Mouse (Mus musculus): ENCODE results near the gene Rmnd1. TPM values are rescaled to one million over a fixed set of nuclear protein-coding genes. Genes with fewer than 3 reads are reported as not detected.
"Not testable (repeated sequence)": the region's sequence is repeated elsewhere in the genome, so short reads cannot be mapped to it uniquely, and the experiment has no call there.

Rmnd1 gene
- polyA plus RNA-seq, 1 experiment = 53.4 TPM

DNA sequence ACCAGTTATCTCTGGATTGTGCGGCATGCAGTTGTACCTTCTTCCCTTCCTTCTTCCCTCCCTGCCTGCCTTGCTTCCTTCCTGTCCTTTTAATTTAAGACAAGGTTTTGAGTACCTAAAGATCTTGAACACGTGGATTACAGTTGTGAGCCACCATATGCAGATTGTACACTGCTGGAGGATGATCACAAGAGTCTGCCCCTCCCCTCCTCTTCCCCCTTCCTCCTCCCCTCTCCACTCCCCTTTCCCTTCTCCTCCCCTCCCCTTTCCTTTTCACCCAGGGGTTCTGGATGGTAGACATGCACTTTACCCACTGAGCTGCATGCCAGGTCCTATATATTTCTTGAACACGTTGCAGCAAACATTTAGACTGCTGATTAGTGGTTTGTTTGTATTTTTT is 3.2 kb upstream of the Rmnd1 start:
- Histone ChIP-seq H3K27ac (ENCODE audit: insufficient read depth, low read depth, low read length) (no peak overlapping the region), H3K4me1 (ENCODE audit: control insufficient read depth, insufficient read depth, low read length) (peaks cover 4% of the 10 kb centered on the region), H3K4me3 (ENCODE audit: insufficient read depth, low read length) (no peak overlapping the region)
- TF ChIP-seq POLR2A (IDR thresholded peaks at IDR 0.05; ENCODE audit: borderline replicate concordance, low read depth, low read length) (no peak), CTCF (IDR thresholded peaks at IDR 0.05; ENCODE audit: low read depth, low read length) (no peak)

DNA sequence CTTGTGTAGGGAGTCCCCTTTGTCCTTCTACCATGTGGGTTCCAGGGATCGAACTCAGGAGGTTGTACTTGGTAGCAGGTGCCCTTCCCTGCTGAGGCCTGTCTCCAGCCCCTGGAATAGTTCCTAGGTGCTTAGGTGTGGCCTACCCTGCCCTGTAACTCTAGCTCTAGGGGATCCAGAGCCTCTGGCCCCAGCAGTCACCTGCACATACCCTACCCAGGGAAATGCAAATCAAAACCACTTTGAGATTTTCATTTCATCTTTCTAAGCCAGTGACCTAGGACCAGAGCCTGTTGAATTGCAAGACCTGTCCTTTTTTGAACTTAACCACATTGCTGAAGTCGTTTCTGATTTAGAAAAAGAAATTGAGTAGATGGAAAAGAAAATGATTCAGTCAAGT is 1.7 kb upstream of the Rmnd1 start:
- H3K27ac ChIP-seq (ENCODE audit: insufficient read depth, low read depth, low read length) = not testable (repeated sequence)
- Histone ChIP-seq H3K4me1 (ENCODE audit: control insufficient read depth, insufficient read depth, low read length) (peaks cover 16% of the 10 kb centered on the region), H3K4me3 (ENCODE audit: insufficient read depth, low read length) (peak overlapping the region; percentile 69; the same call in 1 of the 2 replicates)

DNA sequence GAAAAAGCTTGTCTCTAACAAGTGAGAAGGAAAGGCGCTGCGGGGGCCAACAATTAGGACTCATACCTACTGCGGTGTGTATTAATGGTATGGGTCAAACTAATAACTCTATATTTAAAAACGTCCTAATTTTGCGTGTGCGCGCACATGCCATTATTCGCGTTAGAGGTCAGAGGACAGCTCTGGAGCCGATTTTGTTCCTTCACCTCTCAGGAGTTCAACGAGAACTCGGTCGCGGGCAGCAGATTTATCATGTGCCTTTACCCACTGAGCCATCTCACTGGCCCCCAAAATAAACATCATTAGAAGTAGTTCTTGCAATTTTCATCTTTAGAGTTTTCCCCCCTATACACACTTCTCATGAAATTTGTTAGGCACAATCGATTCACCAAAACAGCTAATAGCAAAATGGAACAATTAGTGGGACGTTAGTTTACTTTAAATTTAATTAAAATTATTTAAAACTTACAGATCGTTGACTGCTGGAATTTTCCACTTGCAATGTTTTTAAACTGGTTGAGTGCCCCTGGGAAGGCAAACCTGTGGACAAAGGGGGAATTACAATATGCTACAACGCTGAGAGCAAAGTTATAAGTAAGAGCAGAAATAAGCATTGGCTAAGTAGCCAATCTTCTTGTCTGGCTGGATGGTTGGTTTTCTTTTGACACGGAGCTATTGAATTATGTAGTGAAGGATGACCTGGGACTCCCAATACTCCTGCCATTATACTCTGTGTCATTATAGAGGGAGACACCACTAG is 988 bp upstream of the Rmnd1 start:
- H3K4me3 ChIP-seq (ENCODE audit: insufficient read depth, low read length) = peak overlapping the region; percentile 69
- TF ChIP-seq POLR2A (IDR thresholded peaks at IDR 0.05; ENCODE audit: borderline replicate concordance, low read depth, low read length) = no peak
- no peak for TF ChIP-seq CTCF (IDR thresholded peaks at IDR 0.05; ENCODE audit: low read depth, low read length)
- H3K4me1 ChIP-seq (ENCODE audit: control insufficient read depth, insufficient read depth, low read length) = peaks cover 18% of the 10 kb centered on the region
- H3K27ac ChIP-seq (ENCODE audit: insufficient read depth, low read depth, low read length) = peak overlapping the region; percentile 80

DNA sequence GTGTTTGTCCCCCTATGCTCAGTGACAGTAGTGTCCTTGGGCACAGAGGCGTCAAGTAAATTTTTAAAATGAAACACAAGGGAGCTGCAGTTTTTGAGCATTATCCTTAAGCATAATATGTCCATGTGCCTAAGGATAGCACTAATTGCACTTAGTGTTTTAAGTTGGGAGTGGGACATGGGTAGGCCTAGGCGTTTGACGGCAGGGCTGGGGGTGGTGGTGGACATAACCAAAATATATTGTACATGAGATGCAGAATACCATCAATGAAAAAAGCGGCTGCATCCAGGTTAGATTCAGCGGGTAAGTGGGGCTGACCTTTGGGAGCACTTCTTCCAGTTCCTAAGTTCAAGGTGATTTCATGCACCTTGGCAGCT is 454 bp downstream of the Rmnd1 start:
- Histone ChIP-seq H3K4me1 (ENCODE audit: control insufficient read depth, insufficient read depth, low read length) (peaks cover 18% of the 10 kb centered on the region), H3K4me3 (ENCODE audit: insufficient read depth, low read length) (peak overlapping the region; percentile 97), H3K27ac (ENCODE audit: insufficient read depth, low read depth, low read length) (peak overlapping the region; percentile 99)
- no peak for TF ChIP-seq POLR2A (IDR thresholded peaks at IDR 0.05; ENCODE audit: borderline replicate concordance, low read depth, low read length)
- no peak for TF ChIP-seq CTCF (IDR thresholded peaks at IDR 0.05; ENCODE audit: low read depth, low read length)

GRCm38 (mm10) chr10:4430826-4431225 is 1.4 kb downstream of the Rmnd1 start:
- H3K4me1 ChIP-seq (ENCODE audit: control insufficient read depth, insufficient read depth, low read length) = peaks cover 18% of the 10 kb centered on the region
- H3K4me3 ChIP-seq (ENCODE audit: insufficient read depth, low read length) = peak overlapping the region; percentile 97
- peak overlapping the region; percentile 99 for H3K27ac ChIP-seq (ENCODE audit: insufficient read depth, low read depth, low read length)
- TF ChIP-seq POLR2A (IDR thresholded peaks at IDR 0.05; ENCODE audit: borderline replicate concordance, low read depth, low read length) (no peak), CTCF (IDR thresholded peaks at IDR 0.05; ENCODE audit: low read depth, low read length) (no peak)

- Histone ChIP-seq H3K27ac (ENCODE audit: insufficient read depth, low read depth, low read length) (peak overlapping the region; percentile 99), H3K4me3 (ENCODE audit: insufficient read depth, low read length) (peak overlapping the region; percentile 97), H3K4me1 (ENCODE audit: control insufficient read depth, insufficient read depth, low read length) (peaks cover 18% of the 10 kb centered on the region)
- TF ChIP-seq POLR2A (IDR thresholded peaks at IDR 0.05; ENCODE audit: borderline replicate concordance, low read depth, low read length) (no peak), CTCF (IDR thresholded peaks at IDR 0.05; ENCODE audit: low read depth, low read length) (no peak)
These were observed 1.8 kb downstream of the Rmnd1 start for GRCm38 (mm10) chr10:4430399-4430798.

DNA sequence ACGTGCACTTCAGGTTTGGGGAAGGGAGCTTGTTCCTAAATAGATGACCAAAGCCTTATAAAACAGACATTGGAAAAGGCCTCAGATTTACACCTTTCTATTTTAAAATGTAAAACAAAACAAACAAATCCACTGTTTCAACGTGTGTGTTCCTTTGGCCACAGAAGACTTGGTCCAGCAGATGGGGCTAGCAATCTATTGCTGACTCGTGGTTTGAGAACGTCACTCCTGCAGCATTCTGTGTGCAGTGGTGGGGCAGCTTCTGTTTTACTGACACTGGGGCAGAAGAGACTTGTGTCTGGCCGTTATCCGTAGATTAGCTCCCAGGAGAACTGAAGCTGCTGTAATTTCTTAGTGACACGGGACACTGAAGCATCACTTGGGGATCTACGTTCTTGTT is 6.9 kb downstream of the Rmnd1 start:
- Histone ChIP-seq H3K27ac (ENCODE audit: insufficient read depth, low read depth, low read length) (no peak overlapping the region), H3K4me3 (ENCODE audit: insufficient read depth, low read length) (no peak overlapping the region), H3K4me1 (ENCODE audit: control insufficient read depth, insufficient read depth, low read length) (peaks cover 14% of the 10 kb centered on the region)
- TF ChIP-seq CTCF (IDR thresholded peaks at IDR 0.05; ENCODE audit: low read depth, low read length) (no peak), POLR2A (IDR thresholded peaks at IDR 0.05; ENCODE audit: borderline replicate concordance, low read depth, low read length) (no peak)

DNA sequence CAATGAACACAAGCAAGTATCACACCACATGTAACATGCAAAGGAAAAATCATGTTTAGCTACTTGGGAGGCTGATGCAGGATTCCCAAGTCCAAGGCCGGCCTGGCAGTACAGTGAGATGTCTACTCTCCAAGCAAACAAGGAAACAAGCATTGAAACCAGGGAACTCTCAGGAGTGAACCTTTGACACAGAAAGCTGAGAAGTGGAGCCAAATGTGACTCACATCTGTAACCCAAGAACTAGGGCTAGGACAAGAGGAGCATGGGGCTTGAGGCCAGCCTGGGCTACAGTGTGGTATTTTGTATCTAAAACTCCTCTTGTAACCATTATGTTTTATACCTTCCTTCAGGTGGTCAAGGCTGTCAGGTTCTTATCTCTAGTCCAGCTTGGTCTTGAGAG is 25.0 kb downstream of the Rmnd1 start:
- Histone ChIP-seq H3K4me3 (ENCODE audit: insufficient read depth, low read length) (no peak overlapping the region), H3K27ac (ENCODE audit: insufficient read depth, low read depth, low read length) (no peak overlapping the region), H3K4me1 (ENCODE audit: control insufficient read depth, insufficient read depth, low read length) (no peaks in the 10 kb centered on the region)
- no peak for TF ChIP-seq CTCF (IDR thresholded peaks at IDR 0.05; ENCODE audit: low read depth, low read length)
- TF ChIP-seq POLR2A (IDR thresholded peaks at IDR 0.05; ENCODE audit: borderline replicate concordance, low read depth, low read length) = no peak

DNA sequence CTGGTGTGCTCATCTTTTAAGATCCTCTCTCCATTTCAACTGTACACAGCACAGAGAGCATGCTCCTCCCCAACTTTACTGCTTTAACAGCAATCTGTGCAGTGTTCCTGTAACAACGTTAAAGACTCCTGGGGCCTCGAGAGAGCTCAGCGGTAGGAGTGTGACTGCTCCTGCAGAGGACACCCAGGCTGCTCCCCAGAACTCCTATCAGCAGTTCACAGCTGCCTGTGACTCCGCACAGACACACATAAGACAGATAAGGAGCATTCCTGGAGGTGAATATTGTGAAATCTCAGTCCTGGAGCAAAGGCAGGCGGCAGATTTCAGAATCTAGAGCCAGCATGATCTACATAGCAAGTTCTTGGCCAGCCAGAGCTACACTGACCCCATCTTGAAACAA is 26.7 kb downstream of the Rmnd1 start:
- Histone ChIP-seq H3K4me3 (ENCODE audit: insufficient read depth, low read length) (no peak overlapping the region), H3K27ac (ENCODE audit: insufficient read depth, low read depth, low read length) (no peak overlapping the region), H3K4me1 (ENCODE audit: control insufficient read depth, insufficient read depth, low read length) (no peaks in the 10 kb centered on the region)
- TF ChIP-seq POLR2A (IDR thresholded peaks at IDR 0.05; ENCODE audit: borderline replicate concordance, low read depth, low read length) (no peak), CTCF (IDR thresholded peaks at IDR 0.05; ENCODE audit: low read depth, low read length) (no peak)

DNA sequence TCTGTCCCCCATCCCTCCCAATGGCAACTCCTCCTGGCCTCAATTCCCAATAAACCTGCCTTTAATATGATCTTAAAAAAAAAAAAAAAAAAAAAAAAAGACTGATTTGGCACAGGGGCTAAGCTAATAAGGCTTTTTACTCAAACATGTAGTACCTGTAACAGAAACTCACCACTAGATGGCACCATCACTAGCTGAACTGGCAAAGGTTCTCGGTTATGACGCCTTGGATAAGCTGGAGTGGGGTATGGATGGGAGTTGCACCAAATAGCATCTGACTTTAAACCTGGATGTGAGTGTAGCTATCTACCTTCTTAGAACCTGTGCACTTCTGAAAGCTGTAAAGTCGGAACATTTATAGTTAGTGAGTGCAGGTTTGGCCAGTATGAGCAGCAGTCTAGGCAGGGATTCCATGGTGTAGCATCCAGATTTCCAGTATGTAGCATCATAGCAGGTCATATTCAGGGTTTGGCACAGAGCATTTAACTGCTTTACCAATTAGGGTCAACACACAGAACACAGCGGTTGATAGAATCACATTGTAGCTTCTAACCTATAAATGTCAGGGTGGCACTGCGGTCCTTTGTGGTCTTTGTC is 27.2 kb downstream of the Rmnd1 start:
- no peaks in the 10 kb centered on the region for H3K4me1 ChIP-seq (ENCODE audit: control insufficient read depth, insufficient read depth, low read length)
- no peak overlapping the region for H3K27ac ChIP-seq (ENCODE audit: insufficient read depth, low read depth, low read length)
- H3K4me3 ChIP-seq (ENCODE audit: insufficient read depth, low read length) = no peak overlapping the region
- TF ChIP-seq POLR2A (IDR thresholded peaks at IDR 0.05; ENCODE audit: borderline replicate concordance, low read depth, low read length) (no peak), CTCF (IDR thresholded peaks at IDR 0.05; ENCODE audit: low read depth, low read length) (no peak)
